Mouse (Mus musculus) kidney, adult 11 months (tissue): ENCODE results near the gene Tedc2.
A peak's percentile ranks its signal among the peaks of the same experiment; 100 is the strongest.

Experiments used
- DNase-seq: peaks from one replicate; pipeline ENCODE4 v3.0.0; 2022

Tedc2 gene

DNA sequence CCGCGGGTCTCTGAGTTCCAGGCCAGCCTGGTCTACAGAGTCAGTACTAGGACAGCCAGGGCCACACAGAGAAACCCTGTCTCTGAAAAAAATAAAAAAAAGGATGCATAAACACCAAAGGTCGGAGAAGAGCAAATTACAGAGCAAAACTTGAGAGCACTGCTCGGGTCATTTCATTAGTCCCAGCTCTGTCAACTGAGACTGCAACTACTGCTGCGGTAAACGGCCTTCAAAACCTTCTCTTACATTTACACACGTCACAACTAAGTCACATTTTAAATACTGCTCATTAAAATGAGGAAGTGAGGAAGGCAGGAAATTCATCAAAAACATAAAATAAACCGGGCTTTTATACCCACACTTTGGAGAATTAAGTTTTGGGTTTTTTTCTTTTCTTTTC, 27.8 kb downstream of the Tedc2 start:
- DNase-seq, result no peak

DNA sequence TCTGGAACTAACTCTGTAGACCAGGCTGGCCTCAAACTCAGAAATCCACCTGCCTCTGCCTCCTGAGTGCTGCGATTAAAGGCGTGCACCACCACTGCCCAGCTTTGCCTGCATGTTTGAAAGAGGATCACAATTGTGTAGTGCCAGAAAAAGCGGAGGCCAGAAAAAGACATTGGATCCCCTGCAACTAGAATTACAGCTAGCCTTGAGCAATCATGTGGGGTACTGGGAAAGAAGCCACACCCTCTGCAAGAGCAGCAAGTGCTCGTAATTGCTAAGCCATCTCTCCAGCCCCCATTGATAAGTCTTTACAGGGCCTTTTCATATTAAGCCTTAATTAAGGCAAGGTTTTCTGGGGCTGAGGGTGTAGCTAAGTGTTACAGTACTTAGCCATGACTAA, 29.2 kb downstream of the Tedc2 start:
- no peak for DNase-seq

DNA sequence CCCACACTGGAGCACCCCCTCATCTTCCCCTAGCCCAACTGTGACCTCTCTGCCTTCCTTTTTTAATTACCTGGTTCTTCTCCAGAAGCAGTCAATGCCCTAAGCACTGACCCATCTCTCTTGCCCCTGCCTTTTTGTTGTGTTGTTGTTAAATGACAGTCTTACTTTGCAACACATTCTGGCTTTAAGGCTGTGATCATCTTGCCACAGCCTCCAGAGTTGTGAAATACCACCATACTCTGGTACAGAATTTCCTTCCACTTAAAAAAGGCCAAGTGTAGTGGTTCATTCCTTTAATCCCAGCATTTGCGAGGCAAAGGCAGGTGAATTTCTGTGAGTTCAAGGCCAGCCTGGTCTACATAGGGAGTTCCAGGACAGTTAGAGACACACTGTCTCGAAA, 29.7 kb downstream of the Tedc2 start:
- no peak for DNase-seq

DNA sequence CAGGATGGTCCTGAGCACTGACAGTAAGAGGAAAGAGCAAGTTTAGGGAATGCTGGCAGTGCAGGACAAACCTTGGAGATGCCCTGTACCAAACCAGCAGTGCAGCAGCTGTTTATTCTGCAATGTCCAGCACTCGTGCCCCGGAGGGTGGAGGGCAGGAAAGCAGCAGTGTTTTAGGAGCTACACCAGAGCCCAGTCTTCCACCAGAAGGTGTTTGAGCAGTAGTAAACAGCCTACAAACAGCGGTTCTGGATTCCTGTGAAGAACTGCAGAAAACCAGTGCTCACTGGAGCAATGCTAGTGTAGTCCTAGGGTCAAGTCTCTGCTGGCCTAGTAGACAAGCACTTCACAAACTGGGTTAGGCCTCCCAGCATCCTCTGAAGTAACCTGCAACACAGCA, 46.4 kb downstream of the Tedc2 start:
- DNase-seq, result no peak

DNA sequence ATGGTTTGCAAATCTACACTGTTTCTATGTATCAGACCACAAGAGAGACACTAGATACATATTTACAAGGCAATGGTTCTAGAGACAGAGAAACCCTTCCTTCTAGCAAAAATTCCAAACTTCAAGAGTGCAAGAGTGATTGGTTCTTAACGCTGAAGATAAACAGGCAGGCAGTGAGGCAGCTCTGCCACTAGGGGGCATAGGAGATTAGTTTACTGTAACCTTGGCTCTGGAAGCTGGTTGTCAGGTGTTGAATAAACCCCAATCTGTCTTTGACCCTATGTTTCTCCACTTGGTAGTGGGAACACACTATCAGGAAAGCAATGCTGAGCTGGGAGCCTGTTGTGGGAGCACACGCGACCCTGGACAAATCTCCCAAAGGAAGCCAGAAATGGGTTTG, 47.2 kb downstream of the Tedc2 start:
- peak; percentile 52 for DNase-seq

DNA sequence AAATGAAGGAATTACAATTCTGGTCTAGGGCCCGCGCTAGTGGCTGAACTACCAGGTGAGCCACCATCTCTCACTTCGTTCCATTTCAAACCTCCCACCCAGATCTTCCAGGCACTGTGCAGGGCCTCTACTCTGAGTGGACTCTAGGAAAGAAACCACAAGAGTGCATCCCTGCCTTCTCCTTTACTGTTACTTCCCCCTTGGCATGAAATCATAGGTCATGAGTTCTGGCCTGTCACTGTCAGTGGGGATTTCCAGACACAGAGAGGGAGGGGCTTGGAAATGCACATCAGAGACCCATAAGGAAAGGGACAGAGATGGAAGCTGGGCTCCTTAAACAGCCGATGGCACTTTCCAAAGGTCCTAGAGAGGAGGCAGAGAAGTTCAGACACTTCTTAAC, 48.9 kb downstream of the Tedc2 start:
- no peak for DNase-seq

DNA sequence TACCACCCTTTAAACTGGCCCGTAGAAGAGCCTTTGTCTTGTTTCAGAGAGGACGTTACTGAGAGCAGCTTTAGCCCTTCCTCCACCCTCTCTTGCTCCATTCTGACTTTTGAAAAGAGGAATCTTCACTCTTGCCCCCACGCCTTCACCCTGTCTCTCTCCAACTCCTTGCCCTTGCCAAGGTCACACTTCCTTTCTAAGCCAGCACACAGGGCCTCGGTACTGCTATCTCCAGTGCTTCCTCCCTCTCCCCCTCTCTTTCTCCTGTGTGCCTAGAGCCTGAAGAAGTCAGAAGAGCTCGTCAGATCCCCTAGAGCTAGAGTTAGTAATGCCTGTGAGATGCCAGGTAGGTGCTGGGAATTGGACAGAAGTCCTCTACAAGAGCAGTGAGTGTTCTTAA, 49.9 kb downstream of the Tedc2 start:
- DNase-seq, result no peak

DNA sequence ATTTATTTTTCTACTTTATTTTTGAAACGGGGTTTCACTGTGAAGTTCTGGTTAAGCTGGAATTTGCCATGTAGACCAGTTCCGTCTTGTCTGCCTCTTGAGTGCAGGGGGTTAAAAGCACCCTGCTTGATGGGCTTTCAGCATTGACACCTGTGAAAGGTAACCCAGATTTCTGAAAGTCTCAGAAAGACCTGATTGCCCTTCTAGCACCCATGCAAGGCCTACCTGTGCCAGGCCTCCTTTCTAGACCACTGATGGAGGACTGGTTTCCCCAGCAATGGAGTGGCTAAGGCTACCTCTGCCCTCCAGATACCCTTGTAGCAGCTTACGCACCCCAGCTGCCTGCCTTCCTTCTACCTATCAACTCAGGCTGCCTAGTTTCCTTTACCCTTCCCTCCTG, 50.5 kb downstream of the Tedc2 start:
- DNase-seq, result no peak

DNA sequence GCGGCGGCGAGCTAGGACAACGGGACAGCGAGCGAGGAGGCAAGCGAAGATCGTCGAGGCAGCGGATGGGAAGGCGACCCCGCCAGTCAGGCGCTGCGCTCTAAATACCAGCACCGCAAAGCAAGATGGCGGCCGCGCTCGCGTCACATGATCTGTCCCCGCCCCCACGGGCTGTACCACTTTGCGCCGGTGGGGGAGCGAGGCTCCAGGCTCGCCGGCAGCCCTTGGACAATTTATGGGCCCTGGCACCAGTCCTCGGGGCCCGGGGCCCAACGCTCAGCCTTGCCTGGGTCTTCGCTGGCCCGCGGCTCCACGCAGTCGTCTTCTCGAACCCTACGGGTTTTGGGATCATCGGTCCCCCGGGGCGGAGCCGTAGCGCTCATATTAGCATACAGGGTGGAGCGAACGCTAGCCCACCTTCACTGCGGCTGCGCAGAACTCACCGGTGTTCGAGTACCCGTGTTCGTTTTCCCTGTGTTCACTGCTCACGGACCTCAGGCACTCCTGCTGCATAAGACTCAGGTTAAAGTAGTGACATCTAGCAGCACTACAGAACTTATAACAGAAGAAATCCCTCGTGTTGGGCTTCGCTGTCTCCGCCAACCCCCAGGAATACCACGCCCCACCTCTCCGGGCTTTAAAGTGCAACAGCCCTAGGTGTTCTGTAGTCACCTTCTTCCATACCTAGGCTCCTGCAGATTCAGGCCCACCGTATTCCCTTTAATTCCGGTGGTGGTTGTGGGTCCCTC, 51.2 kb downstream of the Tedc2 start, which contains the start of gene Atp6v0c:
Gene Atp6v0c (minus strand): TSS at position 386 of the 749 bp plus-strand sequence.
- DNase-seq, result peak; percentile 96

DNA sequence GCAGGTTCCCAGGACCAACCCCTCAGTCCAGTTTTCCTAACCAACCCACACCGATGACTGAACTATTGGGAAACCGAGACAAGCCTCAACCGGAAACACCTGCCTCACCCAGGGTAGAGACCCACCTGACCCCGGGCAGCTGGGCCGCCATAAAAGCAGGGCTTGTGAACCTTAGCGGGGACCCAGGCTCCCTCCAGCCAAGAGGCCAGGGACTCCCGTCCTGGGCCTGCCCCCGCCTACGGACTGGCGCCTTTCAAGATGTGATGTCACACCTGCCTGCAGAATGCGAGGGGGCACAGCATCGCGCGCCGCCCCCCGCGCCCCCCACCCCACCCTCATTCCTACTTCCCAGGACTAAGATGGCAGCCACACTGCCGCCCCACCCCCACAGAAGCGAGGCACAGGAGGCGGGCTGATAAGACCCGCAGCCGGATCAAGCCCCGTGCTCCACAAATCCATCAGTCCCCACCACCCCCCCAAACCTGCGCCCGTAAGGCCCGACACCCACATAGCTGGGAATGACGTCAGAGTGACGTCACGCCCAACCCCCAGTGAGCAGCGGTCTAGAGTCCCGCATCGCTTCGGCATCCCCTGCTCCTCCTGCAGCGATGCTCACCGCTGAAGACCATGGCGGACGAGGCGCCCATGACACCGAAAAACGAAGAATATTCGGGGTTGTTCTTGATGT, 51.9 kb downstream of the Tedc2 start:
- DNase-seq, result peak; percentile 49

DNA sequence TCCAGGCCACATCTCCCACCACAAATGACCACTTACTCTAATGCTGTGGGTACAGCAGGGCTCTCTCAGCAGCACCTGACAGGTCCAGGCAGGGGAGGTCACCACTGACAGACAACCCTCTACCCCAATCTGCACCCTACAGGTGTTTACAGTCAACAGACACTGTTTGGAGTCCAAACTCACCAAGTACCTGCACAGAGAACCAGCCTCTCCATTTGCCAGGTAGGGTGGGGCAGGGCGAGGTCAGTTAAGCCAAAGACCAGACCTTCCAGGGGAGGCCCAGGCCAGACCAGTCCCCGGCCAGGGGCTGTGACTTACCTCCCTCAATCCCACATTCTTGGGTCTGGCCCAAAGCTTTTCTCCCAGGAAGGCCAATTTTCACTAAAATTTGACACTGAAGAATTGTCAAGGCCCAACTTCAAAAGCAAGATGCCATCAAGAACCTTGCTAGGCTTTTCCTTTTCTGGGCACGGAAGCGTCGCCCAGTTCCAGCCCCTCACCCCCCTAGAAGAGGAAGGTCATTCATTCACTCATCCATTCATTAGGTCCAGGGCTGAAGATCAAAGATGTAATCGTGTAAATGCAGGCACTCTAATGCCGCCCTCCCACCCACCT, 52.7 kb downstream of the Tedc2 start:
- peak; percentile 49 for DNase-seq

DNA sequence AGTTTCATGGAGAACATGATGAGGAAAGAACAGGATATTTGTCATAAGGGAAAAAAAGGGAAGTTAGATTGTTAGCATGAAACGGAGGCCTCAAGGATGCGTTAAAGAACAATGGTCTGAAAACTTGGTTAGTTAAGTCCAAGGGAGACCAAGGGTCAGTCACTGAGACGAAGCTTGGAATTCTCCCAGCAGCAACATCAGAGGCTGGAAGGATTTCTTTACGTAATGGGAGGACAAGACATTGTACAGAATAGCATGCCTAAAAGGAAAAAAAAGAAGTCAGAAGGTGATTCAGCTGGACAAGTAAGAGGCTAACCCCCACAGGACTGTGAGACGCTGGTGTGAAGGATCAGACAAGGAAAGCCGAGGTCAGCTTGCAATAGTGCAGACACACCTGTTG, 53.5 kb downstream of the Tedc2 start:
- peak; percentile 52 for DNase-seq
